Mouse (Mus musculus) layer of hippocampus, postnatal 10 days (tissue): Measurements from ENCODE around the gene Usf3. TPM values are rescaled to one million over a fixed set of nuclear protein-coding genes. Genes with fewer than 3 reads are reported as not detected.

ENCODE experiments used
- DNase-seq, 2 experiments: peaks; one replicate each; pipeline ENCODE4 v3.0.0; 2021; ENCODE audit warnings: low spot score in 2 of 2
- total RNA-seq, 2 experiments: library from RNA; stranded (reverse); gene quantifications; 2 replicates each; pipeline ENCODE4 v1.2.3; 2021

Gene Usf3
- total RNA-seq, 2 experiments from 2014 or later: 33.2 to 35.1 TPM

GRCm38 (mm10) chr16:44226706-44227291 is 53.8 kb downstream of the Usf3 start:
- DNase-seq: no peak

- no peak for DNase-seq
Observed at GRCm38 (mm10) chr16:44233019-44233418, 60.0 kb downstream of the Usf3 start.

- DNase-seq: no peak
Observed at GRCm38 (mm10) chr16:44237836-44238235, 64.8 kb downstream of the Usf3 start.

GRCm38 (mm10) chr16:44238835-44239263 is 65.8 kb downstream of the Usf3 start:
- DNase-seq: peak in 1 of 2 experiments; percentile 19

GRCm38 (mm10) chr16:44240406-44240805 is 67.4 kb downstream of the Usf3 start:
- DNase-seq: no peak

- peak; percentile 76 to 77 for DNase-seq
Observed at GRCm38 (mm10) chr16:44242633-44243032, 69.6 kb downstream of the Usf3 start.

- DNase-seq: no peak
Observed at GRCm38 (mm10) chr16:44243323-44243722, 70.3 kb downstream of the Usf3 start.

GRCm38 (mm10) chr16:44249985-44250384 is 76.9 kb downstream of the Usf3 start:
- no peak for DNase-seq

GRCm38 (mm10) chr16:44252735-44253134 is 79.7 kb downstream of the Usf3 start:
- DNase-seq: no peak

- DNase-seq: no peak
Observed at GRCm38 (mm10) chr16:44253797-44254634, 81.0 kb downstream of the Usf3 start.

- DNase-seq: peak; percentile 65 to 67
Observed at GRCm38 (mm10) chr16:44254698-44255097, 81.7 kb downstream of the Usf3 start.

- no peak for DNase-seq
Observed at GRCm38 (mm10) chr16:44257476-44257875, 84.4 kb downstream of the Usf3 start.

GRCm38 (mm10) chr16:44264916-44265315 is 91.9 kb downstream of the Usf3 start:
- no peak for DNase-seq

- no peak for DNase-seq
Observed at GRCm38 (mm10) chr16:44265562-44265961, 92.5 kb downstream of the Usf3 start.

GRCm38 (mm10) chr16:44268541-44269215 is 95.6 kb downstream of the Usf3 start:
- no peak for DNase-seq

GRCm38 (mm10) chr16:44269578-44269977 is 96.5 kb downstream of the Usf3 start:
- no peak for DNase-seq

GRCm38 (mm10) chr16:44270606-44271005 is 97.6 kb downstream of the Usf3 start:
- DNase-seq: no peak

GRCm38 (mm10) chr16:44271371-44272038 is 98.5 kb downstream of the Usf3 start:
- DNase-seq: no peak
